Mouse (Mus musculus): Measurements from ENCODE around the gene Rad51b. TPM values are rescaled to one million over a fixed set of nuclear protein-coding genes. Genes with fewer than 3 reads are reported as not detected.

Rad51b gene
- total and polyA plus RNA-seq, 3 experiments, result 1.6 to 45.5 (median 22.0) TPM

DNA sequence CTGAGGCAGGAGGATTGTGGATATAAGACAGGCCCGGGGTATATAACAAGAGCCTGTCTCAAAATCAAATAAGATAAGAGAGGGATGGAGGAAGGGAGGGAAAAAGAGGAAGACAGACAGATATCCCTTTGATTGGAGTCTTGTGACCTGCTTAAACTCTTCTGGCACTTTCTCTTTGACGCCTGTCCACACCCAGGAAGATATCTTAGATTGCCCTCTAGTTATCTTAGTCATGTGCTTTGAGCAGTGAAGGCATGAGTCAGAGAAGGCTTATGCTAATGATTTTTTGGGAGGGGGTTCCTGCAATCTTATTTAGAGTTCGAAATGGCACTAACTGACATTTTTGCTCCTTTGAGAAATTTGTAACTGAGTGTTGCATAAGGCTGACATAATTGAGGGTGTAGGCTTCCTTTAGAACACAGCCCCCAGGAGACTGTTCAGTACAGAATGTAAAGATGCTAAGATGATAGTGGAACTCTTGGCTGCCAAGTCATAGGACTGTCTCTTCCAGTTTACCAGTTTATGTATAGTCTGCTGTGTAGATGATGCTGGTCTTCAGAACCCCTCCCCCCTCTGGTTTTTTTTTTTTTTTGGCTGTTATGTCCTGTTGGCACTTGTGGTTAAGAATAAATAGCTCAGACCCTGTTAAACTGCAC is 55.1 kb downstream of the Rad51b start:
- DNase-seq (ENCODE audit: low spot score) (peak; percentile 18), ATAC-seq (ENCODE audit: extremely low read depth, insufficient number of reproducible peaks, low FRiP score, poor library complexity, severe bottlenecking) (peak; percentile 41)
- peaks cover 25% of the 10 kb centered on the region for H3K36me3 ChIP-seq (replicated peaks)
- no peaks in the 10 kb centered on the region for H3K9me3 ChIP-seq (replicated peaks)
- TF ChIP-seq POLR2AphosphoS5 (IDR thresholded peaks at IDR 0.05; ENCODE audit: insufficient replicate concordance, low read depth, low read length) (no peak), GATA2 (IDR thresholded peaks at IDR 0.05; ENCODE audit: borderline replicate concordance, low read depth, low read length) (no peak), CTCF (IDR thresholded peaks at IDR 0.05; ENCODE audit: low read depth, low read length) (no peak), GATA1 (IDR thresholded peaks at IDR 0.05; ENCODE audit: borderline replicate concordance, low read length) (no peak), TAL1 (conservative IDR thresholded peaks at IDR 0.05; ENCODE audit: low read depth, low read length) (no peak)
- H3K27me3 ChIP-seq (ENCODE audit: insufficient read depth, low read length), result no peaks in the 10 kb centered on the region
- peaks cover 47% of the 10 kb centered on the region for H3K4me1 ChIP-seq (ENCODE audit: insufficient read depth, low read depth, low read length)
- H3K4me3 ChIP-seq (ENCODE audit: low read depth, low read length), result peak overlapping the region; percentile 36; the same call in 1 of the 2 replicates

DNA sequence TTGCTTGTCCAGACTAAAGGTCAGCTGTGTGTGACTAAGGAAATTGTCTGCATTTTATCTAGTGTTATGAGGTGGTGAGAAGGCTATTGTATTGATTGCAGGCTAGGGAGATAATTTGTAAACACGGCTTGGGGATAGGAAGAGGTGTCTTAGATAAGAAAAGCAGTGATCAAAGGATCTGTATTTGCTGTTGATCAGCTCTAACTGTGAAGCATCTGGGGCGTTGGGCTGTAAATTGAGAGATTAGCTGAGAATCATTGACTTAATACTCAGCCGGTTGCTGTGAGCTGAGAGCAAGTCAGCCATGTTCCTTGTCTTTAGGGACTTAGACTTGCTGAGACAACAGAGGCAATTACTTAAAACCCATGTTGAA is 55.6 kb downstream of the Rad51b start:
- no peak for TF ChIP-seq CTCF (IDR thresholded peaks at IDR 0.05; ENCODE audit: low read depth, low read length)
- no peak for TF ChIP-seq GATA2 (IDR thresholded peaks at IDR 0.05; ENCODE audit: borderline replicate concordance, low read depth, low read length)
- no peak for TF ChIP-seq GATA1 (IDR thresholded peaks at IDR 0.05; ENCODE audit: borderline replicate concordance, low read length)
- no peak for TF ChIP-seq POLR2AphosphoS5 (IDR thresholded peaks at IDR 0.05; ENCODE audit: insufficient replicate concordance, low read depth, low read length)
- peak; percentile 63 for TF ChIP-seq TAL1 (conservative IDR thresholded peaks at IDR 0.05; ENCODE audit: low read depth, low read length)
- peak; percentile 84 for ATAC-seq (ENCODE audit: extremely low read depth, insufficient number of reproducible peaks, low FRiP score, poor library complexity, severe bottlenecking)
- Histone ChIP-seq H3K27me3 (ENCODE audit: insufficient read depth, low read length) (no peaks in the 10 kb centered on the region), H3K4me3 (ENCODE audit: low read depth, low read length) (peak overlapping the region; percentile 36; the same call in 1 of the 2 replicates), H3K36me3 (replicated peaks) (peaks cover 26% of the 10 kb centered on the region), H3K4me1 (ENCODE audit: insufficient read depth, low read depth, low read length) (peaks cover 45% of the 10 kb centered on the region), H3K9me3 (replicated peaks) (no peaks in the 10 kb centered on the region)
- DNase-seq (ENCODE audit: low spot score), result peak; percentile 47

DNA sequence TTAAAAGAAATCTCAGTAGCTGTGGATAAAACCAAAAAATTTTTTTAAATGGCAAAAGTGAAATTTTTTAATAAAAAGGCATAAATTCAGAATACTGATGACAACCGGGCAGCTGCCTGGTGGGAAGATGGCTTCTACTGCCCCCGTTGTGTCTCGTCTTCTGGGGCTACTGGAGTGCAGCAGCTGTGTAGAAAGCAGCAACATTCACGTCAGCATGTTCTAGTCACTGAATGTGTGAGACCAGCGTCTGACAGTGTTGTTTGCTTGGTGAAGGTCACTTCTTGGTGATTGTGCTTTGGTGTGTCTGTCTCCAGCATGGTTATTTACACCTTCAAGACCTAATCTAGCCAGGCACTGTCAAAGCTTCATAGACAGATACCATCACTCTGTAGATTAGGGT is 56.3 kb downstream of the Rad51b start:
- peak; percentile 12 for DNase-seq (ENCODE audit: low spot score)
- peak overlapping the region; percentile 24; the same call in 1 of the 2 replicates for H3K4me3 ChIP-seq (ENCODE audit: low read depth, low read length)
- no peaks in the 10 kb centered on the region for H3K27me3 ChIP-seq (ENCODE audit: insufficient read depth, low read length)
- TF ChIP-seq POLR2AphosphoS5 (IDR thresholded peaks at IDR 0.05; ENCODE audit: insufficient replicate concordance, low read depth, low read length), result no peak
- no peak for TF ChIP-seq GATA2 (IDR thresholded peaks at IDR 0.05; ENCODE audit: borderline replicate concordance, low read depth, low read length)
- no peak for TF ChIP-seq GATA1 (IDR thresholded peaks at IDR 0.05; ENCODE audit: borderline replicate concordance, low read length)
- no peak for TF ChIP-seq CTCF (IDR thresholded peaks at IDR 0.05; ENCODE audit: low read depth, low read length)
- TF ChIP-seq TAL1 (conservative IDR thresholded peaks at IDR 0.05; ENCODE audit: low read depth, low read length), result no peak
- H3K9me3 ChIP-seq (replicated peaks), result no peaks in the 10 kb centered on the region
- peaks cover 43% of the 10 kb centered on the region for H3K4me1 ChIP-seq (ENCODE audit: insufficient read depth, low read depth, low read length)
- ATAC-seq (ENCODE audit: extremely low read depth, insufficient number of reproducible peaks, low FRiP score, poor library complexity, severe bottlenecking), result no peak
- peaks cover 26% of the 10 kb centered on the region for H3K36me3 ChIP-seq (replicated peaks)

DNA sequence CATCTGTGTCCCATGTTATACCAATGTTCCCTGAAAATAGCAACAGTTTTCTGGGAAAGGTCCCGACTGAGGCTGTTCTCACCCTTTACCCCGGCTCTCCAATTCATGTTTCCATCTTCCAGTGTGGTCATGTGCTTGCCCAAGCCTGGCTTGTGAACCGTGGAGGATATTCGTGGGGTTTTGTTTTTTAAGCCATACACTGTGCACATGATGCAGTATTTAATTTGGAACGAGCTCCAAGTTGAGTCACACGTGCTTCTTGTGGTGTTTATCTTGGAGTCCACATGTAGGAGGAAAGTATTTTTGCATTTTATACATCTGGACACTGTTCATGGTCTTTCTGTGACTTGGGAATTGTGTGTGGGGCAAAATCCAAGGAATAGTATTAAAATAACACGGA is 57.5 kb downstream of the Rad51b start:
- Histone ChIP-seq H3K27me3 (ENCODE audit: insufficient read depth, low read length) (no peaks in the 10 kb centered on the region), H3K36me3 (replicated peaks) (peaks cover 16% of the 10 kb centered on the region), H3K9me3 (replicated peaks) (no peaks in the 10 kb centered on the region), H3K4me3 (ENCODE audit: low read depth, low read length) (no peak overlapping the region), H3K4me1 (ENCODE audit: insufficient read depth, low read depth, low read length) (peaks cover 45% of the 10 kb centered on the region)
- TF ChIP-seq TAL1 (conservative IDR thresholded peaks at IDR 0.05; ENCODE audit: low read depth, low read length), result no peak
- TF ChIP-seq GATA1 (IDR thresholded peaks at IDR 0.05; ENCODE audit: borderline replicate concordance, low read length), result no peak
- no peak for TF ChIP-seq GATA2 (IDR thresholded peaks at IDR 0.05; ENCODE audit: borderline replicate concordance, low read depth, low read length)
- no peak for TF ChIP-seq CTCF (IDR thresholded peaks at IDR 0.05; ENCODE audit: low read depth, low read length)
- no peak for TF ChIP-seq POLR2AphosphoS5 (IDR thresholded peaks at IDR 0.05; ENCODE audit: insufficient replicate concordance, low read depth, low read length)
- DNase-seq (ENCODE audit: low spot score), result no peak
- no peak for ATAC-seq (ENCODE audit: extremely low read depth, insufficient number of reproducible peaks, low FRiP score, poor library complexity, severe bottlenecking)

DNA sequence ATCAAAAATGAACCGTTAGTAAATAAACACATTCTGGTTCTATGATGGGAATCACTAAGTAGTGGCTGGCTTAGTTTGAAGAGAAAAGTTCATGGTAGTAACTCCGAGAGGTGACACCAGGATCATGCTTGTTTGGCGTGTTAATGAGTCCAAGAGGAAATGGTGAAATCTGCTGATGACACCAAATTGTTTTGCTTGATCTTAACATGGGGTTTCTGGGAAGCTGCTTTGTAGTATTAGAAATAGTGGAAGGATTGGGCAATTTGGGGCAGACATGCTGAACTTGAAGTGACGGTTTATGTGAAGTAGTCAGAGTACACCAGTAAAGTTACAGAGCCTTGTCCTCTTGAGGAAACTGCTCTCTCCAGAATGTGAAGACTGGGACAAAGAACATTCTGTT is 59.1 kb downstream of the Rad51b start:
- ATAC-seq (ENCODE audit: extremely low read depth, insufficient number of reproducible peaks, low FRiP score, poor library complexity, severe bottlenecking), result no peak

DNA sequence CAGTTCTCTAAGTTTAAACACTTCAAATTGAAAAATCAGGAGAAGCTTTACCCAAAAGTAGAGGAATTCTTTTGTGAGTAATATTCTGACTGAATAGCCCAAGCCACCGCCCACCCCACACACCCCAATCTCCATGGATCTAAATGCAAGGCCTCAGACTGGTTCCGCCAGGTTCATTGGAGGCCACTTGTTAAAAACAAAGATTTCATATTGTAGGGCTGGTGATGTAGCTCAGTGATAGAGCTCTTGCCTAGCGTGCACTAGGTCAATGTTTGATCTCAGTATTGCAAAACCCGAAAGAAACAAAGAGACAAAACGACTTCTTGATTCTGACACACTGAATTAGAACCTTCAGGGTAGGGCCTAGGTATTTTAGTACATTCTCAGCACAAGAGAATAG is 60.5 kb downstream of the Rad51b start:
- Histone ChIP-seq H3K27me3 (ENCODE audit: insufficient read depth, low read length) (no peaks in the 10 kb centered on the region), H3K4me3 (ENCODE audit: low read depth, low read length) (no peak overlapping the region), H3K9me3 (replicated peaks) (no peaks in the 10 kb centered on the region), H3K36me3 (replicated peaks) (peaks cover 13% of the 10 kb centered on the region), H3K4me1 (ENCODE audit: insufficient read depth, low read depth, low read length) (peaks cover 33% of the 10 kb centered on the region)
- TF ChIP-seq GATA1 (IDR thresholded peaks at IDR 0.05; ENCODE audit: borderline replicate concordance, low read length) (no peak), POLR2AphosphoS5 (IDR thresholded peaks at IDR 0.05; ENCODE audit: insufficient replicate concordance, low read depth, low read length) (no peak), CTCF (IDR thresholded peaks at IDR 0.05; ENCODE audit: low read depth, low read length) (no peak), TAL1 (conservative IDR thresholded peaks at IDR 0.05; ENCODE audit: low read depth, low read length) (no peak), GATA2 (IDR thresholded peaks at IDR 0.05; ENCODE audit: borderline replicate concordance, low read depth, low read length) (no peak)
- ATAC-seq (ENCODE audit: extremely low read depth, insufficient number of reproducible peaks, low FRiP score, poor library complexity, severe bottlenecking), result no peak
- DNase-seq (ENCODE audit: low spot score), result no peak

More for the DNA sequence above, 59.1 kb downstream of the Rad51b start:
- no peaks in the 10 kb centered on the region for H3K27me3 ChIP-seq (ENCODE audit: insufficient read depth, low read length)
- TF ChIP-seq GATA1 (IDR thresholded peaks at IDR 0.05; ENCODE audit: borderline replicate concordance, low read length), result no peak
- no peak for TF ChIP-seq CTCF (IDR thresholded peaks at IDR 0.05; ENCODE audit: low read depth, low read length)
- TF ChIP-seq POLR2AphosphoS5 (IDR thresholded peaks at IDR 0.05; ENCODE audit: insufficient replicate concordance, low read depth, low read length), result no peak
- no peak for TF ChIP-seq GATA2 (IDR thresholded peaks at IDR 0.05; ENCODE audit: borderline replicate concordance, low read depth, low read length)
- TF ChIP-seq TAL1 (conservative IDR thresholded peaks at IDR 0.05; ENCODE audit: low read depth, low read length), result no peak
- no peaks in the 10 kb centered on the region for H3K9me3 ChIP-seq (replicated peaks)
- H3K4me1 ChIP-seq (ENCODE audit: insufficient read depth, low read depth, low read length), result peaks cover 47% of the 10 kb centered on the region
- no peak overlapping the region for H3K4me3 ChIP-seq (ENCODE audit: low read depth, low read length)
- peaks cover 17% of the 10 kb centered on the region for H3K36me3 ChIP-seq (replicated peaks)
- no peak for DNase-seq (ENCODE audit: low spot score)
